Mouse (Mus musculus) neural tube, embryonic 13.5 days (tissue): ENCODE data around the gene Sprr2a2. TPM values are rescaled to one million over a fixed set of nuclear protein-coding genes. Genes with fewer than 3 reads are reported as not detected.
"Not testable (repeated sequence)": the region's sequence is repeated elsewhere in the genome, so short reads cannot be mapped to it uniquely, and the experiment has no call there.

Experiments used
- ATAC-seq: fragments of 200-750 bp; cut with Nextera tagmentation; 2 replicates; pipeline ENCODE4 v1.8.0; 2017; ENCODE audit warnings: low read depth, mild to moderate bottlenecking, moderate TSS enrichment, moderate library complexity
- H3K27ac ChIP-seq: fragments of 300-500 bp; sonication (generic); replicated peaks from 2 replicates; pipeline ENCODE4 v1.5.1; 2015; ENCODE audit warnings: moderate library complexity, mild to moderate bottlenecking, inconsistent platforms
- H3K27me3 ChIP-seq: fragments of 300-500 bp; sonication (generic); 2 replicates; pipeline ENCODE4 v1.6.1; 2015; ENCODE audit warnings: mild to moderate bottlenecking, inconsistent platforms
- H3K36me3 ChIP-seq: fragments of 300-500 bp; sonication (generic); 2 replicates; pipeline ENCODE4 v1.6.1; 2015; ENCODE audit warnings: mild to moderate bottlenecking, inconsistent platforms
- H3K4me1 ChIP-seq: fragments of 300-500 bp; sonication (generic); replicated peaks from 2 replicates; pipeline ENCODE4 v1.6.1; 2015; ENCODE audit warnings: inconsistent platforms
- H3K4me2 ChIP-seq: fragments of 300-500 bp; sonication (generic); 2 replicates; pipeline ENCODE4 v1.6.1; 2015; ENCODE audit warnings: inconsistent platforms, mild to moderate bottlenecking, moderate library complexity
- H3K4me3 ChIP-seq: fragments of 300-500 bp; sonication (generic); 2 replicates; pipeline ENCODE4 v1.5.1; 2015; ENCODE audit warnings: mild to moderate bottlenecking, inconsistent platforms
- H3K9ac ChIP-seq: fragments of 300-500 bp; sonication (generic); 2 replicates; pipeline ENCODE4 v1.6.1; 2015; ENCODE audit warnings: moderate library complexity, mild to moderate bottlenecking, inconsistent platforms
- H3K9me3 ChIP-seq: fragments of 300-500 bp; sonication (generic); 2 replicates; pipeline ENCODE4 v1.6.1; 2016; ENCODE audit warnings: inconsistent platforms
- WGBS: fragments of 180-500 bp; shearing (Covaris S2); methylation state at CpG from one replicate; pipeline ENCODE4 v1.1.7; 2015; 5-methylcytosine and 5-hydroxymethylcytosine counted together
- polyA plus RNA-seq: library from polyadenylated mRNA; unstranded; fragments of >200 nt; fragmentation: Nextera tagmentation; extraction: Ambion mirVana; gene quantifications from 2 replicates; pipeline ENCODE4 v1.2.1, GENCODE M21; 2015

Gene Sprr2a2
- polyA plus RNA-seq, 1 experiment from 2014 or later, result not detected

- not testable (repeated sequence) for H3K27ac ChIP-seq, H3K4me2 ChIP-seq, ATAC-seq, H3K36me3 ChIP-seq, H3K27me3 ChIP-seq, H3K4me3 ChIP-seq, H3K9me3 ChIP-seq, H3K9ac ChIP-seq, H3K4me1 ChIP-seq
- WGBS, result 74% methylated on average over 1 of the region's 1 CpGs
Measured at GRCm38 (mm10) chr3:92285101-92285500, 69.4 kb downstream of the Sprr2a2 start, which contains the start of gene Sprr2a3. Sprr2a3 (plus strand) TSS chr3:92285417.

- not testable (repeated sequence) for ATAC-seq, H3K4me3 ChIP-seq, H3K27me3 ChIP-seq, H3K9me3 ChIP-seq, H3K9ac ChIP-seq, H3K4me2 ChIP-seq, H3K27ac ChIP-seq, H3K4me1 ChIP-seq, H3K36me3 ChIP-seq
- WGBS, result 78% methylated on average over 5 of the region's 6 CpGs
Measured at GRCm38 (mm10) chr3:92288489-92288888, 72.8 kb downstream of the Sprr2a2 start.

Other genes starting within 250 kb of the Sprr2a2 start
- not detected in 2 replicates for gene Pglyrp3, start 201.3 kb upstream of the Sprr2a2 start, polyA plus RNA-seq
- gene Lor, start 132.8 kb upstream of the Sprr2a2 start, polyA plus RNA-seq, result 4.5 and 4.8 TPM in 2 replicates
- not detected in 2 replicates for gene Prr9, start 92.0 kb upstream of the Sprr2a2 start, polyA plus RNA-seq
- gene Lelp1, start 73.2 kb upstream of the Sprr2a2 start, polyA plus RNA-seq, result not detected in 2 replicates
- not detected in 2 replicates for gene Sprr2a1, start 121 bp upstream of the Sprr2a2 start, polyA plus RNA-seq
- not detected in 2 replicates for gene Sprr2a3, start 69.5 kb downstream of the Sprr2a2 start, polyA plus RNA-seq
- gene Sprr2b, start 100.7 kb downstream of the Sprr2a2 start, polyA plus RNA-seq, result not detected in 2 replicates
- gene Sprr2d, start 123.2 kb downstream of the Sprr2a2 start, polyA plus RNA-seq, result not detected in 2 replicates
- not detected in 2 replicates for gene Sprr2e, start 136.2 kb downstream of the Sprr2a2 start, polyA plus RNA-seq
- not detected in 2 replicates for gene Sprr2f, start 149.3 kb downstream of the Sprr2a2 start, polyA plus RNA-seq
- not detected in 2 replicates for gene Sprr2h, start 169.8 kb downstream of the Sprr2a2 start, polyA plus RNA-seq
- not detected in 2 replicates for gene Sprr2i, start 192.1 kb downstream of the Sprr2a2 start, polyA plus RNA-seq
- not detected in 2 replicates for gene Sprr2j-ps, start 202.2 kb downstream of the Sprr2a2 start, polyA plus RNA-seq
- 9.7 and 14.2 TPM in 2 replicates for gene Gm9774, start 213.5 kb downstream of the Sprr2a2 start, polyA plus RNA-seq
- not detected in 2 replicates for gene Sprr2k, start 216.7 kb downstream of the Sprr2a2 start, polyA plus RNA-seq
- gene Sprr1b, start 222.9 kb downstream of the Sprr2a2 start, polyA plus RNA-seq, result not detected in 2 replicates
- not detected in 2 replicates for gene Sprr3, start 242.8 kb downstream of the Sprr2a2 start, polyA plus RNA-seq